Mouse (Mus musculus) G1E (cell line): ENCODE measurements around the gene Krtap26-1. TPM values are rescaled to one million over a fixed set of nuclear protein-coding genes. Genes with fewer than 3 reads are reported as not detected.

Source experiments
- ATAC-seq: 2 replicates; pipeline ENCODE4 v1.8.0; 2016; ENCODE audit warnings: mild to moderate bottlenecking; ENCODE audit not compliant: insufficient number of reproducible peaks, poor library complexity, low FRiP score, severe bottlenecking; ENCODE audit errors: extremely low read depth
- DNase-seq: peaks from one replicate; pipeline ENCODE4 v3.0.0; 2012; ENCODE audit warnings: low spot score
- H3K27me3 ChIP-seq: 2 replicates; pipeline ENCODE4 v1.6.1; 2012; ENCODE audit warnings: mild to moderate bottlenecking, low read length, inconsistent platforms; ENCODE audit not compliant: insufficient read depth
- H3K36me3 ChIP-seq: replicated peaks from 2 replicates; pipeline ENCODE3; 2012; ENCODE audit warnings: mild to moderate bottlenecking, inconsistent platforms
- H3K4me1 ChIP-seq: 2 replicates; pipeline ENCODE4 v1.6.1; 2012; ENCODE audit warnings: low read depth, low read length, inconsistent platforms, mixed read lengths; ENCODE audit not compliant: insufficient read depth
- H3K4me3 ChIP-seq: 2 replicates; pipeline ENCODE4 v1.5.1; 2012; ENCODE audit warnings: low read depth, mild to moderate bottlenecking, inconsistent platforms, low read length, moderate library complexity, mixed read lengths
- H3K9me3 ChIP-seq: replicated peaks from 2 replicates; pipeline ENCODE4 v1.6.1; 2012; ENCODE audit warnings: inconsistent platforms
- CTCF ChIP-seq: IDR thresholded peaks from 2 replicates; pipeline ENCODE4 v1.5.1; 2012; ENCODE audit warnings: low read depth, low read length, inconsistent platforms, mixed read lengths
- GATA1 ChIP-seq: IDR thresholded peaks from 2 replicates; pipeline ENCODE4 v1.6.1; 2012; ENCODE audit warnings: borderline replicate concordance, low read length, inconsistent platforms, mixed read lengths
- GATA2 ChIP-seq: IDR thresholded peaks from 2 replicates; pipeline ENCODE4 v1.6.1; 2012; ENCODE audit warnings: low read depth, low read length, inconsistent platforms, borderline replicate concordance
- POLR2AphosphoS5 ChIP-seq: IDR thresholded peaks from 2 replicates; pipeline ENCODE4 v1.6.1; 2012; ENCODE audit warnings: low read depth, low read length, inconsistent platforms; ENCODE audit not compliant: insufficient replicate concordance
- TAL1 ChIP-seq: conservative IDR thresholded peaks from 2 replicates; pipeline ENCODE4 v1.6.1; 2012; ENCODE audit warnings: low read depth, low read length, inconsistent platforms, mixed read lengths
- polyA plus RNA-seq: library from polyadenylated mRNA; stranded (reverse); fragments of >175 nt; gene quantifications from 2 replicates; pipeline ENCODE4 v1.2.3, GENCODE M21; 2012
- total RNA-seq, 2 experiments: library from RNA; stranded (forward) in 1 of 2; stranded (reverse) in 1 of 2; fragments of 200-1000 nt in 1 of 2; fragments of >200 nt in 1 of 2; fragmentation: Nextera tagmentation in 1 of 2; gene quantifications; 2 replicates each; pipeline ENCODE4 v1.2.3; 2014 to 2017

The Krtap26-1 gene
- total RNA-seq (2014; fragmentation: Nextera tagmentation) (not detected in 2 replicates), total RNA-seq (2017) (not detected in 2 replicates), polyA plus RNA-seq (not detected in 2 replicates)

DNA sequence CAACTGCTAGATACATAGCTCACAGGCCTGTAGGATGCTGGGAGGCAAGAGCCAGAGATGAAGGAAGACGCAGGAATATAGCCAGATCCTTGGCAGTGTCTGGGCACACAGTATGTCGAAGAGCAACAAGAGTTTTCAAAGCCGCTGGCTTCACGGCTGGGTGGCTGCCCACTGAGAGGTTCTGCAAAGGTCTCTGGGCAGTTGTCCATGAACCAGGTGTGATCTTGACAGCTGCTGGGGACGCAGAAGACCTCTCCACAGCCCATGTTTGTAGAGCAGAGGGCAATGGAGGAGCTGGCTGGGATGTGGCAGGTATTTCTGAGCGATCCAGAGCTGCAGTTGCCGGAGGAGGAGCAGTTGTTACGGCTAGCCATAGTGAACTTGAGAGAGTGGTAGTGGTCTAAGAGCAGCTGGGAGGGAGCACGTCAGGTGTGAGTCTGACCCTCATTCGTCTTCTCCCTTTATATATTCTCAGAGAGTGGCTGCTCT is at the start of gene Krtap26-1:
Gene Krtap26-1 (minus strand): TSS at position 439 of the 489 bp plus-strand sequence.
- peaks cover 20% of the 10 kb centered on the region for H3K9me3 ChIP-seq
- no peaks in the 10 kb centered on the region for H3K4me1 ChIP-seq
- TF ChIP-seq GATA1 (no peak), GATA2 (no peak), TAL1 (no peak), POLR2AphosphoS5 (no peak), CTCF (no peak)
- H3K27me3 ChIP-seq = no peaks in the 10 kb centered on the region
- H3K36me3 ChIP-seq = no peaks in the 10 kb centered on the region
- DNase-seq (no peak), ATAC-seq (no peak)
- H3K4me3 ChIP-seq = no peak within 1 kb of the TSS

DNA sequence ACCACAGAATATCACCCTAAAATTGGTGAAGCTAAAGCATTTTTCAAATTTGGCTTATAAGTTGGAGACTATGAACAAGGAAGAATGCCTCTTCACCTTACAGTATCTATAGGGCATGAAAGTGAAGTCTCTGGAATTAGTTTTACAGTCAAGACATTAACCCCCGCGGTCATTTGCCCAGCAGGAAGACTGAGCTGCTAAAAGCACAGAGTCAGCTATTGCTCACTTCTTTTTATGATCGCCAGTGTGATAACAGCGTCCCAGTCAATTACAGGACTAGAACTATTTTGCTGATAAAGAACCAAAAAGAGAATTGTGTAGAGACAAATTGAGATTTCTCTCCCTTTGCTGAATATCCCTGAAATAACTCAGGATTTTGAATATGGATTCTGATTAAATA is 48.7 kb upstream of the Krtap26-1 start:
- ATAC-seq (no peak), DNase-seq (no peak)
- Histone ChIP-seq H3K4me1 (no peaks in the 10 kb centered on the region), H3K4me3 (no peak overlapping the region), H3K36me3 (no peaks in the 10 kb centered on the region), H3K27me3 (no peaks in the 10 kb centered on the region), H3K9me3 (peaks cover 6% of the 10 kb centered on the region)
- TF ChIP-seq TAL1 (no peak), GATA1 (no peak), POLR2AphosphoS5 (no peak), GATA2 (no peak), CTCF (no peak)

GRCm38 (mm10) chr16:88681282-88681681 is 33.7 kb upstream of the Krtap26-1 start:
- Histone ChIP-seq H3K36me3 (no peaks in the 10 kb centered on the region), H3K27me3 (no peaks in the 10 kb centered on the region), H3K9me3 (peaks cover 18% of the 10 kb centered on the region), H3K4me1 (no peaks in the 10 kb centered on the region), H3K4me3 (no peak overlapping the region)
- ATAC-seq (no peak), DNase-seq (no peak)
- TF ChIP-seq GATA2 (no peak), GATA1 (no peak), POLR2AphosphoS5 (no peak), CTCF (no peak), TAL1 (no peak)

DNA sequence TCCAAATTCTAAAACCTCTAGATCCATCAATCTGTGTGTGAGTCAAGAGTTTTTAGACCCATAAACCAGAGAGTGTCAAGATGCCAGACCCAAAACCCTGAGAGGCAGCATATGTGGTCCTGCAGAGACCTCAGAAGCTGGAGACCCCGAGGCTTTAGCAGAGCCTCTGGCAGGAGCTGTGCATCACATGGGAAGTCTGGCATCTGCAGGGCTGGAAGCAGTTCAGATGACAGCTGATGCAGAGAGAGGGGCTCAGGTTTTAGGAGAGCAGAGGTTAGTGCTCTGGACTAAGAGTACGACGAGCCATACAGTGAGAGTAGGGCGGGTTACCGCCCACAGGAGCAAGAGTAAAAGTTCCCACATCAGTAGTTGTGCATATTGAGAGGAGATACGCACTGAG is 31.5 kb upstream of the Krtap26-1 start:
- Histone ChIP-seq H3K4me3 (no peak overlapping the region), H3K9me3 (peaks cover 18% of the 10 kb centered on the region), H3K36me3 (no peaks in the 10 kb centered on the region), H3K4me1 (no peaks in the 10 kb centered on the region), H3K27me3 (no peaks in the 10 kb centered on the region)
- no peak for ATAC-seq
- DNase-seq = no peak
- TF ChIP-seq POLR2AphosphoS5 (no peak), CTCF (no peak), GATA2 (no peak), GATA1 (no peak), TAL1 (no peak)

- H3K9me3 ChIP-seq = no peaks in the 10 kb centered on the region; the same call in 1 of the 2 replicates
- ATAC-seq = no peak
- H3K36me3 ChIP-seq = no peaks in the 10 kb centered on the region
- no peak within 1 kb of the TSS for H3K4me3 ChIP-seq
- H3K4me1 ChIP-seq = no peaks in the 10 kb centered on the region
- TF ChIP-seq GATA1 (no peak), CTCF (no peak), TAL1 (no peak), GATA2 (no peak), POLR2AphosphoS5 (no peak)
- no peak for DNase-seq
- H3K27me3 ChIP-seq = no peaks in the 10 kb centered on the region
These were observed 24.0 kb upstream of the Krtap26-1 start, which contains the start of gene Krtap27-1 for GRCm38 (mm10) chr16:88671571-88671970. Gene Krtap27-1, minus strand, starts transcription at chr16:88671671.

GRCm38 (mm10) chr16:88657426-88657825 is 9.8 kb upstream of the Krtap26-1 start:
- H3K36me3 ChIP-seq = no peaks in the 10 kb centered on the region
- peaks cover 10% of the 10 kb centered on the region; the same call in 1 of the 2 replicates for H3K9me3 ChIP-seq
- TF ChIP-seq GATA1 = no peak
- no peak for TF ChIP-seq TAL1
- no peak for TF ChIP-seq GATA2
- TF ChIP-seq POLR2AphosphoS5 = no peak
- H3K27me3 ChIP-seq = no peaks in the 10 kb centered on the region
- no peaks in the 10 kb centered on the region for H3K4me1 ChIP-seq
- ATAC-seq (no peak), DNase-seq (no peak)
- H3K4me3 ChIP-seq = no peak overlapping the region

- H3K4me1 ChIP-seq = no peaks in the 10 kb centered on the region
- H3K36me3 ChIP-seq = no peaks in the 10 kb centered on the region
- H3K27me3 ChIP-seq = no peaks in the 10 kb centered on the region
- DNase-seq (no peak), ATAC-seq (no peak)
- no peak overlapping the region for H3K4me3 ChIP-seq
- TF ChIP-seq POLR2AphosphoS5 = no peak
- no peak for TF ChIP-seq TAL1
- TF ChIP-seq GATA1 = no peak
- no peak for TF ChIP-seq GATA2
- TF ChIP-seq CTCF = no peak
- peaks cover 18% of the 10 kb centered on the region for H3K9me3 ChIP-seq
These were observed 4.4 kb upstream of the Krtap26-1 start for GRCm38 (mm10) chr16:88651952-88652351.
